Mouse (Mus musculus) thymus, adult 18-20 months (tissue): ENCODE results near the gene Nacc2.

Experiments
- DNase-seq, 2 experiments: peaks; one replicate each; pipeline ENCODE4 v3.0.0; 2022; ENCODE audit warnings: mixed read lengths in 2 of 2

The Nacc2 gene

DNA sequence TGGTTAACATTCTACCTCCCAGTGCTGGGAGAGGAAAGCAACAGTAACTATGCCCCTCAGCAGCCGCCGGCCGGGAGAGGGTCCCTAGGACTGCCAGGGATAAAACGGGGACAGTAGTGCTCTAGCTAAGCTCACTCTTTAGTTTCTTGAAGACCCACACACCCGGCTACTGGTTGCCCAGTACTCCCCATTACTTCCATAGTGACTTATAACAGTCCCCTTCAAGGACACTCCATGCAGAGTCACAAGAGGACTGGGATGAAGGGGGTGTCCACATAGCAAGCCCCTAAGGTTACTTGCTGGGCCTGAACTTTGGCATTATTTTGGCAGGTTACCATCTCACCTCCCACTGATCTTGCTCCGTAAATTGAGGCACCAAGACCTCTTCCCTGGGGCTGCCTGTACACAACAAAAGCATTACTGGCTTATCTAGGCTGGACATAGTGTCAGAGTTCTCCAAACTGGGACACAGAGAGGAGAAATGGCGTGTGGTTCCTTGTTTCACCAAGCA lies 16.1 kb upstream of the Nacc2 start:
- no peak for DNase-seq

- no peak for DNase-seq
Observed at GRCm38 (mm10) chr2:26138252-26139033, 15.4 kb upstream of the Nacc2 start.

DNA sequence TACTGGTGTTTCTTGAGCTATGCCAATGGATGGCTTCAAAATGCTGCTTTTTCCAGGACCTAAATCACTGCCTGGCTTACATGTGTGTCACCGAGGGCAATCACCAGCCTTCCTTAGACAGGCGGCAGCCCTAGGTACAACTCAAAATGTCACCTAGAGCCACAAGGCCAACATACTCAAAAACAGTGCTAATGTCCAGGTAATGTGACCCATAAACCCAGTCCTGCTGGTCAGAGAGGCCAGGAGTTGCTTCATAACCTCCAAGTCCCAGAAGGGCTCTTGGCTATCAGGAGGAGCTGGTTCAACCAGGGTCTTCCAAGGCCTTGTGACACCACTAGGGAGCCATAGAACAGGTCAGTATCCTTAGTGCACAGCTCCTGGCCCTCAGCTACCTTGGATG lies 11.6 kb upstream of the Nacc2 start:
- no peak for DNase-seq

GRCm38 (mm10) chr2:26132628-26133551 lies 9.9 kb upstream of the Nacc2 start:
- DNase-seq, result no peak

- DNase-seq, result no peak
Observed at GRCm38 (mm10) chr2:26131327-26131726, 8.3 kb upstream of the Nacc2 start.

DNA sequence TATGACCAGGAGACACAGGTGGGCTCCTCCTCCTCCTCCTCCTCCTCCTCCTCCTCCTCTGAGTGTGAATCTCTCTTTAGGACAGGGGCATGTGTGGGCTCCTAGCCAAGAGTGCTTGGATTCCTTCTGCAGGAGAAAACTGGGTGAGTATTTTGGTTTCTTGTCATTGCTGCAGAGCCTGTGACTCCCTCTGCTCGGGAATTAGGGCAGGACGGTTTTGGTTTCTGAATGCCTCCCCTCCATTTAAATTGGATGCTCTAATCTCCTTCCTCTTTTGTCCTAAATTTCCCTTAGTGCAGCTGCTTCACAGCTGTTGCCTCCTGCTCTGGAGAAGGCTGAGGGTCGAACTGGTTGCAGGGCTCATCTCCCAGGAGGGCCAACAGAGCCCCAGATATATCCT lies 6.9 kb upstream of the Nacc2 start:
- DNase-seq, result no peak

DNA sequence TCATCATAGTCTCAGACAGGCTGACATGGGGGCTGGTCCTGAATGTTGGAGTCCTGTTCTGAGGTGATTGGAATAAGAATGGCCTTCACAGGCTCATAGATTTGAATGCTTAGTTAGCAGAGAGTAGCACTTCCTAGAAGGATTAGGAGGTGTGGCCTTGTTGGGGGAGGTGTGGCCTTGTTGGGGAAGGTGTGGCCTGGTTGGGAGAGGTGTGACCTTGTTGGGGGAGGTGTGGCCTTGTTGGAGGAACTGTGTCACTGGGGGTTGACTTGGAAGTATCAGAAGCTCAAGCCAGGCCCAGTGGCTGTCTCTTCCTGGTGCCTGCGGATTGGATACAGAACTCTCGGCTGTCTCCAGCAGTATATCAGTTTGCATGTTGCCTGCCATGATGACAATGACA lies 6.3 kb upstream of the Nacc2 start:
- no peak for DNase-seq

GRCm38 (mm10) chr2:26122171-26123078 lies 595 bp downstream of the Nacc2 start:
- DNase-seq, result no peak

DNA sequence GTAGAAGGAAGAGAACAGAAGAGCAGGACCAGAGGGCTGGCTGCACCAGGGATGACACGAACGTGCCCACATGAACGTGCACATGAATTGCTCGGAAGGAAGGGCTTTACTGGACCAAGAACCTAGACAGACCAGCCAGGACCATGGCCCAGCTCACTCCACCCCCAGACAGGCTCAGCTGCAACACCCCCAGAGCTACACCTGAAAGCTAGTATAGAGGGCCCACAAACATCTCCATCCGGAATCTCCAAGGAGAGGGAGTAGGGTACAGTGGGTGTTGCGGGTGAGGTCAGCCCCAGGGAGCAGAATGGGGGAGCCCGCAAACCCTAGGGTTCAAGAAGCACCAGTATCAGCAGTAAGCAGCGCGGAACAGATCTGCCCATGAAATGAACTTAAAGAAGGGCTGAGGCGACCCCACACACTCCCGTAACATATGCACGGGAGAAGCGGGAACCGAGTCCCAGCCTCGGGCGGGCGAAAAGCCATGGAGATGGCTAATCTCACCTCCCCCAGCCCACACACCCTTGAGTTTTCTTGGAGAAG lies 1.4 kb downstream of the Nacc2 start:
- no peak for DNase-seq

DNA sequence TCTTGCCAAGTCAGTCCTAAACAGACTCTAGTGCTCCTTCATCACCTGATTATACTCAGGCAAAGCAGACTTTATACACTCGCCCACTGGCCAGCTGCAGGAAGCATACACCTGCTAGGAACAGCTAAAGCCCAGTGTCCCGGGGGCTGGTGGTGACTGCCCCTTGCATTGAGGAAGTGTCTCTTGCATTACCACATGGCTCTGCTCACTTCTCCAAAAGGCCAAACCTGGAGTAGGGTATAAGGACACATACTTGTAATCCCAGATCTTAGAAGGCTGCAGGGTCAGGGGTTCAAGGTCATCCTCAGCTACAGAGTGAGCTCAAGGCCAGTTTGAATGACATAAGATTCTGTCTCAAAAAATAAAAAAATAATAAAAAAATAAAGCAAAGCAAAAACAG lies 3.4 kb downstream of the Nacc2 start:
- no peak for DNase-seq

- DNase-seq, result no peak
Observed at GRCm38 (mm10) chr2:26119310-26119592, 3.8 kb downstream of the Nacc2 start.

DNA sequence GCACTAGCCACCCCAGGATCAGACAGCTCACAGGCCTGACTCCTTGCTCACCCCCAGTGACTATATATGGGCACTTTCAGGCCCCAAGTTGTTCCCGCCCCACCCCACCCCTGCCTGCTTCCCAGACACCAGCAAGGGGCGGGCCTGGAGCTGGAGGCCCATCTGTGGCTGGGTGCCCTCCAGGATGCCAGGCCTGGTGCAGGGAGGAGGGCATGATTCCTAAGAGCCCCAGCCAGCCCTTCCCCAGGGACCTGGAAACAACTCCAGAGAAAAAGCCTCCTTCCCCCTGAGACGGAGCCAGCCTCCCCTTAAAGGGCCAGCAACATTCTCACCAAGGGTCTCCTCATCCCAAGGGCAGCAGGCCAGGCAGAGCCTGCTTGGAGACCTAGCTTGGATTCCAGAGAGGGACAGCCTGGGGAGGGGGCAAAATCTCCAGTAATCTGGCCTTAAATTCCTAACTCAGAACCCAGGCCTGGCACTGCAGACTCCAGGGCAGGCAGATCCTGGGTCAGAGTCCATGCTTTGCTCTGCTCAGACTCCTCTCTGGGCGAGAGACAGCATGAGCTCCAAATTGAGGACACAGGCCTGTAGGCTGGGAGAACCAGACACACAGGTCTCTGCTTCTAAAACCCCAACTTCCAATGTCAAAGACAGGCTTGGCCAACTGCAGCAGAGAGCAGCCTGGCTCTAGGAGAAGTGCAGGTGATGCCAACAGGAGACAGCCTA lies 4.3 kb downstream of the Nacc2 start:
- DNase-seq, result no peak

GRCm38 (mm10) chr2:26117580-26117979 lies 5.4 kb downstream of the Nacc2 start:
- no peak for DNase-seq

- DNase-seq, result no peak
Observed at GRCm38 (mm10) chr2:26116550-26116949, 6.5 kb downstream of the Nacc2 start.

- no peak for DNase-seq
Observed at GRCm38 (mm10) chr2:26115215-26115614, 7.8 kb downstream of the Nacc2 start.

- no peak for DNase-seq
Observed at GRCm38 (mm10) chr2:26108237-26108636, 14.8 kb downstream of the Nacc2 start.

DNA sequence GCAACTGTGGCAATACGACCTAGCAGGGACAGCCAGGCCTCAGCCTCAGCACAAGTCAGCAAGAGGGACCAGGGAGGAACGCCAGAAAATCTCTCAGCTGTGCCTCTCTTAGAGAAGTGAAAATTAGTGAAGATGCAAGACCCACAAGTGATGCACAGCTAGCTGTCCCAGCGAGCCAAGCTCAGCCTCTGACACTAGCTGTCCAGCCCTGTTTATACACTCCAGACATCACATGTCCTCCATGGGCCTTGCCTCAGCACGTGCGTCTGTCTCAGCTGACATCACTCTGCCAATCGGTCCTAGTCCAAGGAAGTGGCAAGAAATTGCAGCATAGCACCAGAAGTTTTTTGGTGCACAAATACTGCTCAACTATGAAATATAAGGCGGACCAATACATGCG lies 16.0 kb downstream of the Nacc2 start:
- DNase-seq, result no peak

- no peak for DNase-seq
Observed at GRCm38 (mm10) chr2:26106233-26106632, 16.8 kb downstream of the Nacc2 start.

- DNase-seq, result no peak
Observed at GRCm38 (mm10) chr2:26100296-26100695, 22.7 kb downstream of the Nacc2 start.

GRCm38 (mm10) chr2:26099851-26100250 lies 23.2 kb downstream of the Nacc2 start:
- no peak for DNase-seq

- DNase-seq, result no peak
Observed at GRCm38 (mm10) chr2:26099260-26099659, 23.8 kb downstream of the Nacc2 start.

DNA sequence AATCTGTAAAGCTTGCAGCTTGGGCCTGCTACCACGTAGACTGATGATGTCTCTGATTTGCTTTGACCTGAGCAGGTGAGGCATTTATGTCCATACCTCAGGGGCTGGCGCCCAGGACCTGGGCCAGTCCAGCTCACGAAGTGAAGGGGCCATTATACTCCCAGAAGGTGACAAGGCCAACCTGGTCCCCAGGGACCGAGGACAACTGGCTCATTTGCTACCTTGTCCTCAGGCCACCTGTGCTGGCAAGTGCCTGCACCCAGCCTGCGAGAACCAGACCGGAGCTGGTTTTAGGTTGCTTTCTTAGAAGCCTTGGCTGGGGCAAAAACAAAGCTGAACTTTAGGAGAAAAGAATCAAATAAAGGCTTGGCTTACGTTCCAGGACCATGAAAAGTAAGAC lies 29.1 kb downstream of the Nacc2 start:
- no peak for DNase-seq
